Mouse (Mus musculus) CH12.LX (cell line): ENCODE measurements around the gene Med26.

Source experiments
- CTCF ChIP-seq, 2 experiments: IDR thresholded peaks in 1 of 2; conservative IDR thresholded peaks in 1 of 2; 2 replicates each; pipeline ENCODE4 v1.5.1; 2011 to 2012; ENCODE audit warnings: low read depth in 2 of 2, low read length in 2 of 2, improper control_type of control experiment in 1 of 2, inconsistent platforms in 1 of 2, mild to moderate bottlenecking in 1 of 2, moderate library complexity in 1 of 2
- EP300 ChIP-seq: IDR thresholded peaks from 2 replicates; pipeline ENCODE4 v1.6.1; 2011; ENCODE audit warnings: low read length, improper control_type of control experiment
- HCFC1 ChIP-seq: IDR thresholded peaks from 2 replicates; pipeline ENCODE4 v1.6.1; 2012; ENCODE audit warnings: low read depth, mild to moderate bottlenecking, inconsistent platforms, low read length, improper control_type of control experiment
- MAZ ChIP-seq: IDR thresholded peaks from 2 replicates; pipeline ENCODE4 v1.6.1; 2012; ENCODE audit warnings: low read depth, mild to moderate bottlenecking, inconsistent platforms, low read length, improper control_type of control experiment, moderate library complexity

GRCm38 (mm10) chr8:72487014-72487413, 61.1 kb downstream of the Med26 start:
- TF ChIP-seq EP300 (no peak), MAZ (no peak), HCFC1 (no peak), CTCF (conservative IDR thresholded peaks at IDR 0.05 in 1 of 2, IDR thresholded peaks at IDR 0.05 in 1 of 2; ENCODE audit: low read depth in 2 of 2, low read length in 2 of 2) (no peak)
